Mouse (Mus musculus): Measurements from ENCODE around the gene Acss2. TPM values are rescaled to one million over a fixed set of nuclear protein-coding genes. Genes with fewer than 3 reads are reported as not detected.
"Not testable (repeated sequence)": the region's sequence is repeated elsewhere in the genome, so short reads cannot be mapped to it uniquely, and the experiment has no call there.

The Acss2 gene
- total and polyA plus RNA-seq, 2 experiments from 2014 or later, result 20.1 to 40.5 TPM

DNA sequence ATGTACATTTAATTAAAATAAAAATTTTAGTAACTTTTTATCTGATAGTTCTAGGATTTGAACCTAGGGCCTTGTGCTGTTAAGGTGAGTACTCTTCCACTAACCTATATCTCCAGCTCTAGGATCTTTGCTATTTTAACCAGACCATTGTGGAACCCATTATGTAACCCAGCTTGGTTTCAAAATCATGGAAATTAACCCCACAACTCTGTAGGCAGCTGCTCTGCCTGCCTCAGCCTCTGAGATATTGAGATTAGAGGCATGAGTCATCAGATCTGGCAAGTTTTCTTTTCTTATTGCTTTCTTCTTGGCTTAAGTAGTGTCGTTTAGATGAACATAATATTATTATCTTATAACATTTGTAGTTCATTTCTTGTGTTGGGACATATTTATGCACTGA, 6.6 kb downstream of the Acss2 start:
- TF ChIP-seq CTCF (IDR thresholded peaks at IDR 0.05; ENCODE audit: low read depth), result no peak
- TF ChIP-seq EP300 (IDR thresholded peaks at IDR 0.05; ENCODE audit: low read depth), result no peak
- H3K27ac ChIP-seq (ENCODE audit: low read depth), result no peak overlapping the region
- no peak overlapping the region for H3K4me3 ChIP-seq (ENCODE audit: low read depth, low read length)
- no peaks in the 10 kb centered on the region for H3K4me1 ChIP-seq (ENCODE audit: control insufficient read depth, insufficient read depth)
- no peak for ATAC-seq (ENCODE audit: insufficient read depth, low read depth)
- no peak overlapping the region for H3K4me2 ChIP-seq (ENCODE audit: low read depth, low read length)
- WGBS, result 33% methylated on average over 1 of the region's 1 CpGs
- H3K36me3 ChIP-seq (replicated peaks; ENCODE audit: control insufficient read depth, insufficient read depth, low read length), result no peaks in the 10 kb centered on the region
- no peak for DNase-seq (ENCODE audit: low spot score)
- H3K9me3 ChIP-seq (replicated peaks; ENCODE audit: control insufficient read depth, low read length), result no peaks in the 10 kb centered on the region
- no peak overlapping the region for H3K9ac ChIP-seq (replicated peaks; ENCODE audit: low read depth, low read length)
- H3K27me3 ChIP-seq (ENCODE audit: control insufficient read depth, insufficient read depth, low read length), result no peaks in the 10 kb centered on the region

- H3K36me3 ChIP-seq (replicated peaks; ENCODE audit: control insufficient read depth, insufficient read depth, low read length), result no peaks in the 10 kb centered on the region
- H3K4me1 ChIP-seq (ENCODE audit: control insufficient read depth, insufficient read depth), result no peaks in the 10 kb centered on the region
- H3K9me3 ChIP-seq (replicated peaks; ENCODE audit: control insufficient read depth, low read length), result no peaks in the 10 kb centered on the region
- DNase-seq (ENCODE audit: low spot score), result no peak
- no peaks in the 10 kb centered on the region for H3K27me3 ChIP-seq (ENCODE audit: control insufficient read depth, insufficient read depth, low read length)
- no peak for ATAC-seq (ENCODE audit: insufficient read depth, low read depth)
- H3K27ac ChIP-seq (ENCODE audit: low read depth), result no peak overlapping the region
- H3K4me3 ChIP-seq (ENCODE audit: low read depth, low read length), result no peak overlapping the region
- WGBS, result 55% methylated on average over 5 of the region's 5 CpGs
- no peak overlapping the region for H3K9ac ChIP-seq (replicated peaks; ENCODE audit: low read depth, low read length)
- TF ChIP-seq CTCF (IDR thresholded peaks at IDR 0.05; ENCODE audit: low read depth) (no peak), EP300 (IDR thresholded peaks at IDR 0.05; ENCODE audit: low read depth) (no peak)
- H3K4me2 ChIP-seq (ENCODE audit: low read depth, low read length), result no peak overlapping the region
Measured at GRCm38 (mm10) chr2:155527367-155527766, 9.6 kb downstream of the Acss2 start.

GRCm38 (mm10) chr2:155536292-155536691, 18.5 kb downstream of the Acss2 start:
- ATAC-seq (ENCODE audit: insufficient read depth, low read depth), result no peak
- H3K27ac ChIP-seq (ENCODE audit: low read depth), result no peak overlapping the region

GRCm38 (mm10) chr2:155537761-155538462, 20.2 kb downstream of the Acss2 start:
- H3K27me3 ChIP-seq (ENCODE audit: control insufficient read depth, insufficient read depth, low read length), result no peaks in the 10 kb centered on the region
- DNase-seq (ENCODE audit: low spot score), result no peak
- H3K9ac ChIP-seq (replicated peaks; ENCODE audit: low read depth, low read length), result no peak overlapping the region
- no peak for TF ChIP-seq CTCF (IDR thresholded peaks at IDR 0.05; ENCODE audit: low read depth)
- TF ChIP-seq EP300 (IDR thresholded peaks at IDR 0.05; ENCODE audit: low read depth), result no peak
- no peak overlapping the region for H3K4me3 ChIP-seq (ENCODE audit: low read depth, low read length)
- no peaks in the 10 kb centered on the region for H3K9me3 ChIP-seq (replicated peaks; ENCODE audit: control insufficient read depth, low read length)
- H3K4me1 ChIP-seq (ENCODE audit: control insufficient read depth, insufficient read depth), result peaks cover 17% of the 10 kb centered on the region
- H3K4me2 ChIP-seq (ENCODE audit: low read depth, low read length), result no peak overlapping the region
- H3K27ac ChIP-seq (ENCODE audit: low read depth), result no peak overlapping the region
- no peaks in the 10 kb centered on the region for H3K36me3 ChIP-seq (replicated peaks; ENCODE audit: control insufficient read depth, insufficient read depth, low read length)
- ATAC-seq (ENCODE audit: insufficient read depth, low read depth), result peak; percentile 12; the same call in 1 of the 2 replicates
- 69% methylated on average over 5 of the region's 5 CpGs for WGBS

More at GRCm38 (mm10) chr2:155536292-155536691, 18.5 kb downstream of the Acss2 start:
- H3K9ac ChIP-seq (replicated peaks; ENCODE audit: low read depth, low read length), result no peak overlapping the region
- DNase-seq (ENCODE audit: low spot score), result no peak
- no peaks in the 10 kb centered on the region for H3K27me3 ChIP-seq (ENCODE audit: control insufficient read depth, insufficient read depth, low read length)
- no peak overlapping the region for H3K4me3 ChIP-seq (ENCODE audit: low read depth, low read length)
- TF ChIP-seq CTCF (IDR thresholded peaks at IDR 0.05; ENCODE audit: low read depth) (no peak), EP300 (IDR thresholded peaks at IDR 0.05; ENCODE audit: low read depth) (no peak)
- H3K4me1 ChIP-seq (ENCODE audit: control insufficient read depth, insufficient read depth), result peaks cover 8% of the 10 kb centered on the region
- no peaks in the 10 kb centered on the region for H3K36me3 ChIP-seq (replicated peaks; ENCODE audit: control insufficient read depth, insufficient read depth, low read length)
- no peak overlapping the region for H3K4me2 ChIP-seq (ENCODE audit: low read depth, low read length)
- no peaks in the 10 kb centered on the region for H3K9me3 ChIP-seq (replicated peaks; ENCODE audit: control insufficient read depth, low read length)

DNA sequence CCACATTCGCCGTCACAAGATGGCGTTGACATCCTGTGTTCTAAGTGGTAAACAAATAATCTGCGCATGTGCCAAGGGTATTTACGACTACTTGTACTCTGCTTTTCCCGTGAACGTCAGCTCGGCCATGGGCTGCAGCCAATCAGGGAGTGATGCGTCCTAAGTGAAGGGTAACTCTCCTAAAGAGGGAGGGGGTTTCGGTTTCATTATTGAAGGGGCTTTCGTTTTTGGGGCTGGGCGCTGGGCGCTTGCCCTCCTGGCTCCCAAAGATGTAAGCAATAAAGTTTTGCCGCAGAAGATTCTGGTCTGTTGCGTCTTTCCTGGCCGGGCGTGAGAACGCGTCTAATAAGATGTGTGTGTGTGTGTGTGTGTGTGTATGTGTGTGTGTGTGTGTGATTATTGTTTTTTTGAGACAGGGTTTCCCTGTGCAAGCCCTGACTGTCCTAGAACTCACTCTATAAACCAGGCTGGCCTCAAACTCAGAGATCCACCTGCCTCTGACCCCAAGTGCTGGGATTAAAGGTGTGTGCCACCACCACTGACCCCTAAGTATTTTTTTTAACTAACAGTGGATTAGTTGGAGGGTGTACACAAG, 20.8 kb downstream of the Acss2 start:
- not testable (repeated sequence) for H3K27ac ChIP-seq (ENCODE audit: low read depth); H3K36me3 ChIP-seq (replicated peaks; ENCODE audit: control insufficient read depth, insufficient read depth, low read length); H3K27me3 ChIP-seq (ENCODE audit: control insufficient read depth, insufficient read depth, low read length); H3K9me3 ChIP-seq (replicated peaks; ENCODE audit: control insufficient read depth, low read length); DNase-seq (ENCODE audit: low spot score); H3K9ac ChIP-seq (replicated peaks; ENCODE audit: low read depth, low read length)
- H3K4me1 ChIP-seq (ENCODE audit: control insufficient read depth, insufficient read depth), result peaks cover 17% of the 10 kb centered on the region
- 72% methylated on average over 13 of the region's 19 CpGs for WGBS
- H3K4me2 ChIP-seq (ENCODE audit: low read depth, low read length), result peak overlapping the region; percentile 21; the same call in 1 of the 2 replicates
- ATAC-seq (ENCODE audit: insufficient read depth, low read depth), result 0 out of 2 replicates have a peak, but pooled peaks have one; percentile 6
- H3K4me3 ChIP-seq (ENCODE audit: low read depth, low read length), result 0 out of 2 replicates have a peak overlapping the region, but pooled peaks have one; percentile 18

Measured in heart, postnatal 0 days (tissue).